Mouse (Mus musculus): ENCODE data around the gene Ogfrl1.
A peak's percentile ranks its signal among the peaks of the same experiment; 100 is the strongest.

The Ogfrl1 gene

DNA sequence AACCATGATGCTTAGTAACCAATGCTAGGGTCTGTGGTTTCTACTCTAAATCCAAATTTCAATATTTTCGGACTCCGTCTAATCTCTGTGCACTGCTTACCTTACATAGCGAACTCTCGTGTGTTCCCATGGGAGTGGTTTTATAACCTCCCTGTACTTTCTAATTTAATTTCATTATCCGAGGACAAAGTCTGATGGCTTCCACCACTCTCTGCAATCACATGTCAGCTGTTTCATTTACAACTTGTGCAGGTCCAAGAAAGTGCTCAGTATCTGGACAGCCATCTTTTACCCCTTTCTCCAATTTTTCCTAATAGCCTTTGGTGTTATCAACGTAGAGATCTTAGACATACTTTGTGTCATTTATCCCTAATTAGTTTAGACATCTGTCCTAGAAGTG is 44.7 kb downstream of the Ogfrl1 start:
- no peak for DNase-seq (ENCODE audit: low read depth)

DNA sequence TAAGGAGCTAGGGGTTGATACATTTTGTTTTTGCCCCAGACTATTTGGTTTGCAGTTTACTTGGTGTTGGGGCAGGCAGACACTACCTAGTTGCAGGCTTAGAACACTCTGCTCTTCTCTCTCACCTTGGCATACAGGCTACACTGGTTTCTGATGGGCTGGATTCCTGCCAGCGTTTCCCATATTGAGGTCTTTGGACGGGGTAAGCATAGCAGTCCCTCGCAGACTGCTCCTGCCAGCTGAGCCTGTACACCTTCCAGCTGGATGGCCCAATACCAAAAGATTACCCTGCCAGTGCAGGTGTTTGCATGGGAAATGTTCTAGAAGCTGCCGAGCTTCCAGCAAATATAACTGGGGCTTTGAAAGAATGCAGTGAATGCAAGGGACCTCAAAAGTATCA is 45.8 kb downstream of the Ogfrl1 start:
- no peak for DNase-seq (ENCODE audit: low read depth)

DNA sequence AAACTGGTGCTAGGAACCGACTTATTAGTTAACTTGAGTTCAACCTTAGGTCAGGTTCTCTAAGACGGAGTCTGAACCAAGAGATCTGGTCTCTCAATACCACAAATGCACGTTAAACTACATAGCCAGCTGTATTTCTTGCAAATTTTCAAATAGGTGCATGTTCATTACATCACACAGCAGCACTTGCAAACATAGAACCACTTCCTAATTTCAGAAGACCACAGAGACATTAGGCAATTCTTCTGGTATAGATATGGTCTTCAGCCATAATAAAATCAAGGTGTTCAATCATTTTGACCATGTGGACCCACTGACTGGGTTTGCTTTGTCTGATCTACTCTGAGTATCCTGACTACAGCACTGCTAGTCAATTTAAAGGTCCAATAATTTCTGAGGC is 51.9 kb downstream of the Ogfrl1 start:
- DNase-seq (ENCODE audit: low read depth), result no peak

DNA sequence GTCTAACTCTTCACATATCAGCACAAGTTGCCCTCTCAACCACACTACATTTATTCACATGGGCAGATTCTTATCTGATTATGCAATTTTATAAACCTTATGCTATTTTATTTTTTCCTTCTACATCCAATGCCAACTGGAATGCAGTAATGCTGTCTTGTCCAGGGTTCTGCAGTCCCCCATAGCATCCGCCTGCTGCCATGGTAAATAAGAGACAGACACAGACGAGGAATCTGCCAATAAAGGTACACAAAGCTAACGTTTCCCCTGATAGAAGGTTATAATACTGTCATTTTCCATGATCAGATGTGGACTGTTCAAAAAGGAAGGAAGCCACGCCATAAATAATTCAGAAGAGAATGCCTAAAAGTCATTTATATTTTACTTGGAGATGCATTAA is 54.7 kb downstream of the Ogfrl1 start:
- DNase-seq (ENCODE audit: low read depth), result no peak

GRCm38 (mm10) chr1:23342224-23342623 is 55.3 kb downstream of the Ogfrl1 start:
- DNase-seq (ENCODE audit: low read depth), result no peak

- DNase-seq (ENCODE audit: low read depth), result no peak
These were observed 61.7 kb downstream of the Ogfrl1 start for GRCm38 (mm10) chr1:23335726-23336363.

DNA sequence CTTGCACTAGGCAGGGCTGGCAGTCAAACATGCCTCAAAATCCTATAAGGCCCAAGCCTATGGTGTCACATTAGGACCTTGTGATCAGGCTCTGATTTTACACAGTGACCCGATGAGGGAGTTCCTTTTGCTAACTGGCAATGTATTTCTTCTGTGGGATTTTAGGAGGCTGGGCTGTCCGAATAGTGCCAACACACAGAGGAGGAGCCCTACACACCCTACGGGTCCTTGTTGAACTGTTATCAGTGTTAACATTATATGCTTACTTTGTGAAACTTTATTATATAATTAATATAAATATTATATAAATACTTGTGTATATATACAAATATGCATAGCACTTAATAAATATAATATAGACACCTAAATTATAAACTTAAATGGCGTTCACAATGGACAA is 62.5 kb downstream of the Ogfrl1 start:
- DNase-seq (ENCODE audit: low read depth), result no peak

DNA sequence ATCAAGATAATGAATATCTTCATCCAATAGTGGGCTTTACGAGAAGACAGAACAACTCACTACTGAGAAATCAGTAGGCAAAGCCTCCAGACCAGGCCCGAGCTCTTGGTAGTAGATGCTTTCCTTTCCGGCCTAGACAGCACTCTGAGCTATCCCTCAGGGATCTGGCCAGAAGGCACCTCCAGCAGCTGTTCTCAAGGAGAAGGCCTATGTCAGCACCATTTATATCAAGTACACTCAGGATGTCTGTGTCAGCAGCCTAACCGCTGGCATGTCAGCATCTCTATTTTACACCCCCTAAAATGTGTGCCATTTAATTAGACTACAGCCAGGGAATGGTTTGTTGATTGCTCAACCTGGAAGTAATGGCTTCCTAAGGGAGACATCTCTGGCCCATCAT is 65.4 kb downstream of the Ogfrl1 start:
- no peak for DNase-seq (ENCODE audit: low read depth)

DNA sequence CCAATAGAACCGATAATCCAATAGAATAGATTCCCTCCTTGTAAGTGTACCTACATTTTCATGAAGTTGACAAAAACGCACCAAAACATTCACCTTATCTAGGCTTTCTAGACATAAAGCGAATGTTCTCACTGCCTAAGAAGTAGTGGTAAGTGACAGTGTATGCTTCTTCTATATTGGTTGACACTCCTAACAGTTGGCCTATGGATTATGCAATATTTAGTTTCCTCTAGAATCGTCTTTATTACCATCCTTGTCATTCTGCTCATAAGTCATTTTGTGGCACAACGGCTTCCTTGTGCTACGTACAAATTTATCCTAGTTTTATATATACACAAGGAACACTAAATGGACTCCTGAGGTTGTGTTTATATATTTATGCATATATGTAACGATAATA is 72.4 kb downstream of the Ogfrl1 start:
- no peak for DNase-seq (ENCODE audit: low read depth)

GRCm38 (mm10) chr1:23324226-23324625 is 73.3 kb downstream of the Ogfrl1 start:
- DNase-seq (ENCODE audit: low read depth), result peak; percentile 79

DNA sequence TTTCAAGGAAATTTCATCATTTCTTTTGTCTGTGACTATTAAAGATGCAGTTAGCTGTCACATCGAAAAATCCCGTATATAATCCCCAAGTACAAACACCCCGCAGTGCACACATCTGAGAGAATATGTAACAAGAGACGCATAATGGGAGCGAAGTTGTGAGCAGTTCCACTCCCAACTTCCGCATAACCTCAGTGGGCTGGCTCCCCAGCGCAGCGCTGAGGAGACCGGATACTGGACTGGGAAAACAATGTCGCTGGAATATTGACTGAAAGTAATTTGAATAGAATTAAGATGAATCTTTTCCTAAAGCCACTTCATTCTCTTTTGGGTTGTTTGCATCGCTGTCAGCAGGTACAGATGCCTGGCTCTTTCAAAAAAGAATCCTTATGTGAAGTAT is 74.3 kb downstream of the Ogfrl1 start:
- DNase-seq (ENCODE audit: low read depth), result no peak

DNA sequence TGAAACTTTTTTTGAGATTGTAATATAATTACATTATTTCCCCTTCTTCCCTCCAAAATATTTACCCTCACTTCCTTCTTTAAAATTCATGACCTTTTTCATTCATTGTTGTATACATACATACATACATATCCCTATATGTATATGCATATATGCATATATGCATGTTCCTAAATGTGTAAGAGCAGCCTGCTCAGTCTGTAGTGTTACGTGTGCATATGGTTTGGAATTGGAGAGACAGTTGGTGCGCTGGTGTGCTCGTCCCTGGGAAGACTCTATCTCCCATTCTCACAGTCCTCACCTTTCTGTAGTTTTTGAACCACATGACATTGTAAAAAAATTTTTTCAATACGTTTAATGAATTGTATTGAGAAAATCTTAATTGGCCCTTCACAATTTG is 75.4 kb downstream of the Ogfrl1 start:
- DNase-seq (ENCODE audit: low read depth), result no peak

- DNase-seq (ENCODE audit: low read depth), result no peak
These were observed 76.2 kb downstream of the Ogfrl1 start for GRCm38 (mm10) chr1:23321331-23321851.

DNA sequence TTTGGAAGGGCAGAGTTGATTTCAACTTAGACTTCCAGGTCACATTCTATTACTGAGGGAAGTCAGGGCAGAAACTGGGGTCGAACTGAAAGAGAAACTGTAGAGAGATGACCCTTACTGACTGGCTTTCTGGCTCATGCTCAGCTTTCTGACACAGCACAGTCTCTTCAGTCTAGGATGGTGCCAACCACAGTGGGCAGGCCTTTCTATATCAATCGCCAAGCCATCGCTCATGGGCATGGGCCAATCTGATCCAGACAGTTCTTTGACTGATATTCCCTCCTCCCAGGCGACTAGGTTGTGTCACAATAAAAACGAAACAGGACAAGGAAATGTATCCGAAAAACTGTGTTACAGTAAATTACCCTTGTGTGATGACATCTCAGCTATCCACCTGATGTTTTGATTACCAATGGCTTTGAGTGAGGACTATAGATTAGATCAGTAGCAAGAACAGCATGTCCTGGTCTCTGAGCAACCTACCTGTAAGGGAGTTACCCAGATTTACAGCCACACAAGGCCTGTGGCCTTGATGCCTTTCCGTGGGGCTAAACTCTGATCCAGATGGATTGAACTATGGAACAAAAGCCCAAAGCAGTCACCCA is 76.9 kb downstream of the Ogfrl1 start:
- no peak for DNase-seq (ENCODE audit: low read depth)
